Mouse (Mus musculus) brain, embryonic 14.5 days (tissue): Measurements from ENCODE around the gene Slc17a1.

Source experiments
- CTCF ChIP-seq: fragments of 200-500 bp; IDR thresholded peaks from 2 replicates; pipeline ENCODE4 v1.5.1; 2012; ENCODE audit warnings: inconsistent platforms, mild to moderate bottlenecking, moderate library complexity, borderline replicate concordance; ENCODE audit not compliant: insufficient read depth, insufficient read length; ENCODE audit errors: extremely low read depth
- POLR2A ChIP-seq: fragments of 200-500 bp; IDR thresholded peaks from 2 replicates; pipeline ENCODE4 v1.6.1; 2012; ENCODE audit warnings: mild to moderate bottlenecking, inconsistent platforms, borderline replicate concordance; ENCODE audit not compliant: poor library complexity, insufficient read depth, insufficient read length, severe bottlenecking; ENCODE audit errors: extremely low read depth

DNA sequence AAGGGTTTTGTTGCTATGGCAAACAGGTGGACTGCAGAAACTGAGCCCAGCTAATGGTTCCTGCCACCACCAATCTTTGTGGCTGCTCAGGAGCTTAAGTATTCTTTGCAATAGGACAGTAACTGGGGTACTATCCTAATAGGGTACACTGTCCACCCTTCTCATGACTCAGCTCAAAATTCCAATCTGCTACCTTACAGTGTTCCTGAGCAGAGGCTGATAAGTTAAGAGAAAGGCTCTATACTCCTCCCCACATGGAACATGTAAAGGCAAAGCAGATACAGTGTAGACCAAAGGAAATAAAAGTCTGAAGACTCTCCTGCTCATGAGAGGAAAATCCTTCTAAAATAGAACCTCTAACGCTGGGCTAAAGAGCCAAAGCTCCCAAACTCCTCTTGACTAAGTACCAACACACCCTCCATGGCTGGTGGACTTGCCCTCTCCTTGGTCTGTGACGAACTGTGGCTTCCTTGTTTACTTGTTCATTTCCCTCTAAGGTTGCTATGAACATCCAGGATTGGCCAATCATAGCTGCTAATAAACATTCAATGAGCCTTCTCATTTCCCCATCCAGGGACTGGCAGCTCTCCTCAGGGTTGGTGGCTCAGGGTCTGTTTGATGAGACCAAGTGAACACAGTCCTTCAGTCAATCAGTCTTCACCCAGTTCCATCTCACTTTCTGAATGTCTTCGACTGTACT lies 19.6 kb downstream of the Slc17a1 start:
- TF ChIP-seq POLR2A: no peak
- no peak for TF ChIP-seq CTCF
